Mouse (Mus musculus): ENCODE measurements around the gene Rilp. TPM values are rescaled to one million over a fixed set of nuclear protein-coding genes. Genes with fewer than 3 reads are reported as not detected.

Rilp gene
- total and polyA plus RNA-seq, 2 experiments, result 23.0 to 32.6 TPM

GRCm38 (mm10) chr11:75494296-75495049 lies 15.4 kb upstream of the Rilp start:
- 25% methylated on average over 10 of the region's 10 CpGs for WGBS
- peak overlapping the region; percentile 21 for H3K9ac ChIP-seq (ENCODE audit: low read depth, low read length)
- TF ChIP-seq CTCF (IDR thresholded peaks at IDR 0.05; ENCODE audit: low read depth, low read length) (no peak), POLR2A (IDR thresholded peaks at IDR 0.05; ENCODE audit: extremely low read depth, insufficient read depth, low read length) (no peak)
- H3K36me3 ChIP-seq (ENCODE audit: control insufficient read depth, insufficient read depth, low read length), result peaks cover 70% of the 10 kb centered on the region
- H3K4me1 ChIP-seq (ENCODE audit: control insufficient read depth, insufficient read depth, low read length), result peaks cover 42% of the 10 kb centered on the region
- no peak overlapping the region for H3K4me3 ChIP-seq (ENCODE audit: insufficient read depth, low read depth, low read length)
- no peaks in the 10 kb centered on the region for H3K27me3 ChIP-seq (ENCODE audit: control insufficient read depth, insufficient read depth, low read length)
- peak overlapping the region; percentile 92 for H3K27ac ChIP-seq (replicated peaks; ENCODE audit: insufficient read depth, low read depth, low read length)
- no peaks in the 10 kb centered on the region for H3K79me2 ChIP-seq (ENCODE audit: control insufficient read depth, insufficient read depth, low read length)
- peak; percentile 95 for DNase-seq (ENCODE audit: extremely low read depth, low read depth, low spot score)

- Histone ChIP-seq H3K79me2 (ENCODE audit: control insufficient read depth, insufficient read depth, low read length) (no peaks in the 10 kb centered on the region), H3K27ac (replicated peaks; ENCODE audit: insufficient read depth, low read depth, low read length) (peak overlapping the region; percentile 67), H3K4me1 (ENCODE audit: control insufficient read depth, insufficient read depth, low read length) (peaks cover 40% of the 10 kb centered on the region), H3K27me3 (ENCODE audit: control insufficient read depth, insufficient read depth, low read length) (no peaks in the 10 kb centered on the region), H3K9ac (ENCODE audit: low read depth, low read length) (no peak overlapping the region), H3K36me3 (ENCODE audit: control insufficient read depth, insufficient read depth, low read length) (peaks cover 72% of the 10 kb centered on the region), H3K4me3 (ENCODE audit: insufficient read depth, low read depth, low read length) (no peak overlapping the region)
- WGBS, result 6% methylated on average over 1 of the region's 1 CpGs
- no peak for TF ChIP-seq CTCF (IDR thresholded peaks at IDR 0.05; ENCODE audit: low read depth, low read length)
- no peak for TF ChIP-seq POLR2A (IDR thresholded peaks at IDR 0.05; ENCODE audit: extremely low read depth, insufficient read depth, low read length)
- DNase-seq (ENCODE audit: extremely low read depth, low read depth, low spot score), result peak; percentile 95
These were observed 11.8 kb upstream of the Rilp start for GRCm38 (mm10) chr11:75498126-75498525.

- H3K4me1 ChIP-seq (ENCODE audit: control insufficient read depth, insufficient read depth, low read length), result peaks cover 13% of the 10 kb centered on the region
- H3K36me3 ChIP-seq (ENCODE audit: control insufficient read depth, insufficient read depth, low read length), result peaks cover 46% of the 10 kb centered on the region
- TF ChIP-seq POLR2A (IDR thresholded peaks at IDR 0.05; ENCODE audit: extremely low read depth, insufficient read depth, low read length), result no peak
- TF ChIP-seq CTCF (IDR thresholded peaks at IDR 0.05; ENCODE audit: low read depth, low read length), result no peak
- no peak overlapping the region for H3K9ac ChIP-seq (ENCODE audit: low read depth, low read length)
- DNase-seq (ENCODE audit: extremely low read depth, low read depth, low spot score), result no peak
- no peaks in the 10 kb centered on the region for H3K27me3 ChIP-seq (ENCODE audit: control insufficient read depth, insufficient read depth, low read length)
- 95% methylated on average over 4 of the region's 4 CpGs for WGBS
- no peak overlapping the region for H3K4me3 ChIP-seq (ENCODE audit: insufficient read depth, low read depth, low read length)
- H3K79me2 ChIP-seq (ENCODE audit: control insufficient read depth, insufficient read depth, low read length), result no peaks in the 10 kb centered on the region
- H3K27ac ChIP-seq (replicated peaks; ENCODE audit: insufficient read depth, low read depth, low read length), result no peak overlapping the region
These were observed 1.7 kb upstream of the Rilp start for GRCm38 (mm10) chr11:75508162-75508561.

GRCm38 (mm10) chr11:75508904-75509303 lies 990 bp upstream of the Rilp start:
- peaks cover 40% of the 10 kb centered on the region for H3K36me3 ChIP-seq (ENCODE audit: control insufficient read depth, insufficient read depth, low read length)
- no peak for DNase-seq (ENCODE audit: extremely low read depth, low read depth, low spot score)
- H3K4me3 ChIP-seq (ENCODE audit: insufficient read depth, low read depth, low read length), result no peak overlapping the region
- 67% methylated on average over 8 of the region's 8 CpGs for WGBS
- H3K27me3 ChIP-seq (ENCODE audit: control insufficient read depth, insufficient read depth, low read length), result no peaks in the 10 kb centered on the region
- H3K4me1 ChIP-seq (ENCODE audit: control insufficient read depth, insufficient read depth, low read length), result peaks cover 13% of the 10 kb centered on the region
- H3K27ac ChIP-seq (replicated peaks; ENCODE audit: insufficient read depth, low read depth, low read length), result peak overlapping the region; percentile 81
- TF ChIP-seq POLR2A (IDR thresholded peaks at IDR 0.05; ENCODE audit: extremely low read depth, insufficient read depth, low read length), result no peak
- no peak for TF ChIP-seq CTCF (IDR thresholded peaks at IDR 0.05; ENCODE audit: low read depth, low read length)
- no peak overlapping the region for H3K9ac ChIP-seq (ENCODE audit: low read depth, low read length)
- H3K79me2 ChIP-seq (ENCODE audit: control insufficient read depth, insufficient read depth, low read length), result no peaks in the 10 kb centered on the region

- H3K4me1 ChIP-seq (ENCODE audit: control insufficient read depth, insufficient read depth, low read length), result peaks cover 13% of the 10 kb centered on the region
- peak; percentile 93 for TF ChIP-seq CTCF (IDR thresholded peaks at IDR 0.05; ENCODE audit: low read depth, low read length)
- TF ChIP-seq POLR2A (IDR thresholded peaks at IDR 0.05; ENCODE audit: extremely low read depth, insufficient read depth, low read length), result peak; percentile 98
- peak overlapping the region; percentile 95 for H3K27ac ChIP-seq (replicated peaks; ENCODE audit: insufficient read depth, low read depth, low read length)
- peak; percentile 93 for DNase-seq (ENCODE audit: extremely low read depth, low read depth, low spot score)
- under 1% methylated on average over 24 of the region's 24 CpGs for WGBS
- H3K4me3 ChIP-seq (ENCODE audit: insufficient read depth, low read depth, low read length), result peak overlapping the region; percentile 79
- peak overlapping the region; percentile 93 for H3K9ac ChIP-seq (ENCODE audit: low read depth, low read length)
- H3K36me3 ChIP-seq (ENCODE audit: control insufficient read depth, insufficient read depth, low read length), result peaks cover 30% of the 10 kb centered on the region
- no peaks in the 10 kb centered on the region for H3K27me3 ChIP-seq (ENCODE audit: control insufficient read depth, insufficient read depth, low read length)
- peaks cover 7% of the 10 kb centered on the region; the same call in 1 of the 2 replicates for H3K79me2 ChIP-seq (ENCODE audit: control insufficient read depth, insufficient read depth, low read length)
These were observed 716 bp downstream of the Rilp start for GRCm38 (mm10) chr11:75510627-75510993.

- TF ChIP-seq CTCF (IDR thresholded peaks at IDR 0.05; ENCODE audit: low read depth, low read length) (no peak), POLR2A (IDR thresholded peaks at IDR 0.05; ENCODE audit: extremely low read depth, insufficient read depth, low read length) (no peak)
- Histone ChIP-seq H3K27me3 (ENCODE audit: control insufficient read depth, insufficient read depth, low read length) (no peaks in the 10 kb centered on the region), H3K36me3 (ENCODE audit: control insufficient read depth, insufficient read depth, low read length) (peaks cover 27% of the 10 kb centered on the region), H3K79me2 (ENCODE audit: control insufficient read depth, insufficient read depth, low read length) (peaks cover 7% of the 10 kb centered on the region; the same call in 1 of the 2 replicates), H3K4me1 (ENCODE audit: control insufficient read depth, insufficient read depth, low read length) (peaks cover 13% of the 10 kb centered on the region), H3K27ac (replicated peaks; ENCODE audit: insufficient read depth, low read depth, low read length) (peak overlapping the region; percentile 46), H3K9ac (ENCODE audit: low read depth, low read length) (0 out of 2 replicates have a peak overlapping the region, but pooled peaks have one; percentile 1), H3K4me3 (ENCODE audit: insufficient read depth, low read depth, low read length) (no peak overlapping the region)
- 31% methylated on average over 6 of the region's 6 CpGs for WGBS
- peak; percentile 73 for DNase-seq (ENCODE audit: extremely low read depth, low read depth, low spot score)
These were observed 1.3 kb downstream of the Rilp start for GRCm38 (mm10) chr11:75511213-75511612.

Measured in liver, adult 2 months (tissue).